Mouse (Mus musculus): ENCODE measurements around the gene Rab31. TPM values are rescaled to one million over a fixed set of nuclear protein-coding genes. Genes with fewer than 3 reads are reported as not detected.

Gene Rab31
- polyA plus RNA-seq, 1 experiment from 2014 or later = 39.2 TPM

GRCm38 (mm10) chr17:65776228-65776627 lies 3.7 kb upstream of the Rab31 start:
- no peaks in the 10 kb centered on the region for H3K36me3 ChIP-seq (ENCODE audit: control insufficient read depth, insufficient read depth, low read length)
- H3K9me3 ChIP-seq (ENCODE audit: control insufficient read depth, low read depth, low read length) = no peaks in the 10 kb centered on the region
- no peak overlapping the region for H3K27ac ChIP-seq (ENCODE audit: low read length)
- WGBS = 83% methylated on average over 1 of the region's 1 CpGs
- no peaks in the 10 kb centered on the region for H3K27me3 ChIP-seq (ENCODE audit: control insufficient read depth, insufficient read depth, low read length)
- H3K4me2 ChIP-seq (replicated peaks; ENCODE audit: low read depth, low read length) = no peak overlapping the region
- H3K9ac ChIP-seq (replicated peaks; ENCODE audit: low read depth, low read length) = no peak overlapping the region
- no peak overlapping the region for H3K4me3 ChIP-seq (ENCODE audit: low read depth, low read length)
- ATAC-seq (ENCODE audit: insufficient number of reproducible peaks, insufficient read depth, low FRiP score, low read depth) = no peak
- peaks cover 5% of the 10 kb centered on the region; the same call in 1 of the 2 replicates for H3K4me1 ChIP-seq (ENCODE audit: control insufficient read depth, insufficient read depth, low read length)

- Histone ChIP-seq H3K4me3 (ENCODE audit: low read depth, low read length) (no peak overlapping the region), H3K27ac (ENCODE audit: low read length) (no peak overlapping the region), H3K4me1 (ENCODE audit: control insufficient read depth, insufficient read depth, low read length) (peaks cover 11% of the 10 kb centered on the region; the same call in 1 of the 2 replicates), H3K4me2 (replicated peaks; ENCODE audit: low read depth, low read length) (no peak overlapping the region), H3K27me3 (ENCODE audit: control insufficient read depth, insufficient read depth, low read length) (no peaks in the 10 kb centered on the region), H3K9me3 (ENCODE audit: control insufficient read depth, low read depth, low read length) (no peaks in the 10 kb centered on the region), H3K9ac (replicated peaks; ENCODE audit: low read depth, low read length) (no peak overlapping the region), H3K36me3 (ENCODE audit: control insufficient read depth, insufficient read depth, low read length) (no peaks in the 10 kb centered on the region)
- WGBS = 69% methylated on average over 7 of the region's 7 CpGs
- no peak for ATAC-seq (ENCODE audit: insufficient number of reproducible peaks, insufficient read depth, low FRiP score, low read depth)
Observed at GRCm38 (mm10) chr17:65774439-65774838, 1.9 kb upstream of the Rab31 start.

GRCm38 (mm10) chr17:65773617-65774016 lies 1.1 kb upstream of the Rab31 start:
- Histone ChIP-seq H3K9me3 (ENCODE audit: control insufficient read depth, low read depth, low read length) (no peaks in the 10 kb centered on the region), H3K27ac (ENCODE audit: low read length) (no peak overlapping the region), H3K27me3 (ENCODE audit: control insufficient read depth, insufficient read depth, low read length) (no peaks in the 10 kb centered on the region), H3K9ac (replicated peaks; ENCODE audit: low read depth, low read length) (no peak overlapping the region), H3K4me2 (replicated peaks; ENCODE audit: low read depth, low read length) (no peak overlapping the region), H3K4me1 (ENCODE audit: control insufficient read depth, insufficient read depth, low read length) (peaks cover 11% of the 10 kb centered on the region; the same call in 1 of the 2 replicates), H3K36me3 (ENCODE audit: control insufficient read depth, insufficient read depth, low read length) (no peaks in the 10 kb centered on the region), H3K4me3 (ENCODE audit: low read depth, low read length) (no peak overlapping the region)
- ATAC-seq (ENCODE audit: insufficient number of reproducible peaks, insufficient read depth, low FRiP score, low read depth) = no peak
- 72% methylated on average over 4 of the region's 4 CpGs for WGBS

GRCm38 (mm10) chr17:65770982-65771915 lies 1.3 kb downstream of the Rab31 start:
- 33% methylated on average over 17 of the region's 17 CpGs for WGBS
- Histone ChIP-seq H3K9ac (replicated peaks; ENCODE audit: low read depth, low read length) (peak overlapping the region; percentile 81; the same call in 1 of the 2 replicates), H3K4me1 (ENCODE audit: control insufficient read depth, insufficient read depth, low read length) (peaks cover 11% of the 10 kb centered on the region; the same call in 1 of the 2 replicates), H3K4me3 (ENCODE audit: low read depth, low read length) (peak overlapping the region; percentile 65), H3K27me3 (ENCODE audit: control insufficient read depth, insufficient read depth, low read length) (no peaks in the 10 kb centered on the region), H3K4me2 (replicated peaks; ENCODE audit: low read depth, low read length) (peak overlapping the region; percentile 80), H3K9me3 (ENCODE audit: control insufficient read depth, low read depth, low read length) (no peaks in the 10 kb centered on the region), H3K36me3 (ENCODE audit: control insufficient read depth, insufficient read depth, low read length) (no peaks in the 10 kb centered on the region), H3K27ac (ENCODE audit: low read length) (no peak overlapping the region)
- ATAC-seq (ENCODE audit: insufficient number of reproducible peaks, insufficient read depth, low FRiP score, low read depth) = no peak

GRCm38 (mm10) chr17:65768486-65768885 lies 4.1 kb downstream of the Rab31 start:
- Histone ChIP-seq H3K36me3 (ENCODE audit: control insufficient read depth, insufficient read depth, low read length) (no peaks in the 10 kb centered on the region), H3K9me3 (ENCODE audit: control insufficient read depth, low read depth, low read length) (no peaks in the 10 kb centered on the region), H3K27ac (ENCODE audit: low read length) (no peak overlapping the region), H3K4me1 (ENCODE audit: control insufficient read depth, insufficient read depth, low read length) (peaks cover 11% of the 10 kb centered on the region; the same call in 1 of the 2 replicates), H3K27me3 (ENCODE audit: control insufficient read depth, insufficient read depth, low read length) (no peaks in the 10 kb centered on the region), H3K9ac (replicated peaks; ENCODE audit: low read depth, low read length) (no peak overlapping the region), H3K4me3 (ENCODE audit: low read depth, low read length) (no peak overlapping the region), H3K4me2 (replicated peaks; ENCODE audit: low read depth, low read length) (no peak overlapping the region)
- 58% methylated on average over 5 of the region's 5 CpGs for WGBS
- no peak for ATAC-seq (ENCODE audit: insufficient number of reproducible peaks, insufficient read depth, low FRiP score, low read depth)

GRCm38 (mm10) chr17:65763221-65763620 lies 9.3 kb downstream of the Rab31 start:
- Histone ChIP-seq H3K9ac (replicated peaks; ENCODE audit: low read depth, low read length) (no peak overlapping the region), H3K4me1 (ENCODE audit: control insufficient read depth, insufficient read depth, low read length) (no peaks in the 10 kb centered on the region), H3K27ac (ENCODE audit: low read length) (no peak overlapping the region), H3K4me3 (ENCODE audit: low read depth, low read length) (no peak overlapping the region), H3K36me3 (ENCODE audit: control insufficient read depth, insufficient read depth, low read length) (no peaks in the 10 kb centered on the region), H3K9me3 (ENCODE audit: control insufficient read depth, low read depth, low read length) (no peaks in the 10 kb centered on the region), H3K4me2 (replicated peaks; ENCODE audit: low read depth, low read length) (no peak overlapping the region), H3K27me3 (ENCODE audit: control insufficient read depth, insufficient read depth, low read length) (no peaks in the 10 kb centered on the region)
- no peak for ATAC-seq (ENCODE audit: insufficient number of reproducible peaks, insufficient read depth, low FRiP score, low read depth)
- 96% methylated on average over 14 of the region's 14 CpGs for WGBS

- Histone ChIP-seq H3K4me1 (ENCODE audit: control insufficient read depth, insufficient read depth, low read length) (no peaks in the 10 kb centered on the region), H3K4me2 (replicated peaks; ENCODE audit: low read depth, low read length) (no peak overlapping the region), H3K36me3 (ENCODE audit: control insufficient read depth, insufficient read depth, low read length) (no peaks in the 10 kb centered on the region), H3K27me3 (ENCODE audit: control insufficient read depth, insufficient read depth, low read length) (no peaks in the 10 kb centered on the region), H3K9me3 (ENCODE audit: control insufficient read depth, low read depth, low read length) (no peaks in the 10 kb centered on the region), H3K9ac (replicated peaks; ENCODE audit: low read depth, low read length) (no peak overlapping the region), H3K4me3 (ENCODE audit: low read depth, low read length) (no peak overlapping the region), H3K27ac (ENCODE audit: low read length) (no peak overlapping the region)
- ATAC-seq (ENCODE audit: insufficient number of reproducible peaks, insufficient read depth, low FRiP score, low read depth) = no peak
- WGBS = 86% methylated on average over 6 of the region's 6 CpGs
Observed at GRCm38 (mm10) chr17:65757150-65757549, 15.4 kb downstream of the Rab31 start.

GRCm38 (mm10) chr17:65755857-65756256 lies 16.7 kb downstream of the Rab31 start:
- H3K4me2 ChIP-seq (replicated peaks; ENCODE audit: low read depth, low read length) = no peak overlapping the region
- no peaks in the 10 kb centered on the region for H3K36me3 ChIP-seq (ENCODE audit: control insufficient read depth, insufficient read depth, low read length)
- no peaks in the 10 kb centered on the region for H3K27me3 ChIP-seq (ENCODE audit: control insufficient read depth, insufficient read depth, low read length)
- no peak overlapping the region for H3K9ac ChIP-seq (replicated peaks; ENCODE audit: low read depth, low read length)
- WGBS = 94% methylated on average over 3 of the region's 3 CpGs
- ATAC-seq (ENCODE audit: insufficient number of reproducible peaks, insufficient read depth, low FRiP score, low read depth) = no peak
- H3K9me3 ChIP-seq (ENCODE audit: control insufficient read depth, low read depth, low read length) = no peaks in the 10 kb centered on the region
- H3K4me3 ChIP-seq (ENCODE audit: low read depth, low read length) = no peak overlapping the region
- no peaks in the 10 kb centered on the region for H3K4me1 ChIP-seq (ENCODE audit: control insufficient read depth, insufficient read depth, low read length)
- no peak overlapping the region for H3K27ac ChIP-seq (ENCODE audit: low read length)

All from stomach, embryonic 14.5 days (tissue).